Mouse (Mus musculus) stomach, postnatal 0 days (tissue): ENCODE data around the gene Rps17. TPM values are rescaled to one million over a fixed set of nuclear protein-coding genes. Genes with fewer than 3 reads are reported as not detected.

ENCODE experiments used
- ATAC-seq: fragments of 200-750 bp; cut with Nextera tagmentation; 2 replicates; pipeline ENCODE4 v1.8.0; 2017; ENCODE audit not compliant: low FRiP score, low TSS enrichment
- DNase-seq: peaks from one replicate; pipeline ENCODE4 v3.0.0-alpha.2; 2016; ENCODE audit warnings: low spot score
- H3K27ac ChIP-seq: fragments of 300-500 bp; sonication (generic); replicated peaks from 2 replicates; pipeline ENCODE4 v1.5.1; 2014; ENCODE audit warnings: mild to moderate bottlenecking, control low read depth
- H3K27me3 ChIP-seq: fragments of 300-500 bp; sonication (generic); 2 replicates; pipeline ENCODE4 v1.6.1; 2014; ENCODE audit warnings: low read length; ENCODE audit not compliant: control insufficient read depth, insufficient read depth
- H3K36me3 ChIP-seq: fragments of 300-500 bp; sonication (generic); 2 replicates; pipeline ENCODE4 v1.6.1; 2014; ENCODE audit warnings: low read length, mixed read lengths; ENCODE audit not compliant: control insufficient read depth, insufficient read depth
- H3K4me1 ChIP-seq: fragments of 300-500 bp; sonication (generic); replicated peaks from 2 replicates; pipeline ENCODE4 v1.6.1; 2014; ENCODE audit warnings: antibody characterized with exemption; ENCODE audit not compliant: control insufficient read depth, insufficient read depth
- H3K4me2 ChIP-seq: fragments of 300-500 bp; sonication (generic); replicated peaks from 2 replicates; pipeline ENCODE4 v1.6.1; 2014; ENCODE audit warnings: low read depth, mild to moderate bottlenecking, control low read depth, moderate library complexity
- H3K4me3 ChIP-seq: fragments of 300-500 bp; sonication (generic); 2 replicates; pipeline ENCODE4 v1.5.1; 2014; ENCODE audit warnings: low read depth, low read length, control low read depth
- H3K9ac ChIP-seq: fragments of 300-500 bp; sonication (generic); 2 replicates; pipeline ENCODE4 v1.6.1; 2014; ENCODE audit warnings: mild to moderate bottlenecking, low read length, control low read depth, mixed read lengths
- H3K9me3 ChIP-seq: fragments of 300-500 bp; sonication (generic); 2 replicates; pipeline ENCODE4 v1.6.1; 2016; ENCODE audit warnings: low read length; ENCODE audit not compliant: control insufficient read depth
- CTCF ChIP-seq: IDR thresholded peaks from 2 replicates; pipeline ENCODE4 v1.5.1; 2016; ENCODE audit warnings: antibody characterized with exemption, low read depth, mild to moderate bottlenecking, moderate library complexity
- EP300 ChIP-seq: optimal IDR thresholded peaks from 2 replicates; pipeline ENCODE3; 2016; ENCODE audit warnings: antibody characterized with exemption
- WGBS: fragments of 180-500 bp; shearing (Covaris S2); extraction: QIAGEN DNeasy Blood & Tissue Kit; methylation state at CpG from one replicate; pipeline ENCODE4 v1.1.7; 2014; 5-methylcytosine and 5-hydroxymethylcytosine counted together
- polyA plus RNA-seq: library from polyadenylated mRNA; unstranded; fragments of >200 nt; fragmentation: Nextera tagmentation; extraction: Ambion mirVana; gene quantifications from 2 replicates; pipeline ENCODE4 v1.2.1, GENCODE M21; 2015

The Rps17 gene
- polyA plus RNA-seq, 1 experiment from 2014 or later, result 1,034 TPM

- Histone ChIP-seq H3K9ac (no peak overlapping the region), H3K27ac (no peak overlapping the region), H3K4me1 (no peaks in the 10 kb centered on the region), H3K4me3 (no peak overlapping the region), H3K4me2 (no peak overlapping the region), H3K27me3 (no peaks in the 10 kb centered on the region), H3K36me3 (peaks cover 10% of the 10 kb centered on the region), H3K9me3 (no peaks in the 10 kb centered on the region)
- DNase-seq, result no peak
- 89% methylated on average over 21 of the region's 21 CpGs for WGBS
- ATAC-seq, result no peak
- TF ChIP-seq EP300, result no peak
- no peak for TF ChIP-seq CTCF
Observed at GRCm38 (mm10) chr7:81337785-81338521, 7.1 kb downstream of the Rps17 start.

DNA sequence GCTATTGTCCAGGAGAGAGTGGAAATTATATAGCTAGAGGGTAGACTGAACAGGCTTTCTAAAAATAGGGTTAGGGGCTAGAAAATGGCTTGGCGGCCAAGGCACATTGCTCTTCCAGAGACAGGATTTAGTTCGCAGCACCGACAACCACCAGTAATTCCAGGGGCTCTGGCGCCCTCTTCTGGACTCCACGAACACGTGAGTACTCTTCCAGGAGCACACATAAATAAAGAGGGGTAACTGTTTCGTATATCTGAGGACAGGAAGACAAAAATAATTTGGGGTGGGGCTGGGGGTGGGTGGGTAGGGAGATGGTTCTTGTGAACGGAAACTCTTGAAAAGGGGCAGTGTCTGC lies 8.6 kb downstream of the Rps17 start:
- H3K27me3 ChIP-seq, result no peaks in the 10 kb centered on the region
- no peak overlapping the region for H3K4me3 ChIP-seq
- H3K4me1 ChIP-seq, result no peaks in the 10 kb centered on the region
- peaks cover 9% of the 10 kb centered on the region for H3K36me3 ChIP-seq
- DNase-seq (peak; percentile 73), ATAC-seq (no peak)
- whole genome bisulfite sequencing, result 39% methylated on average over 8 of the region's 8 CpGs
- peak; percentile 74 for TF ChIP-seq CTCF
- no peak for TF ChIP-seq EP300
- no peaks in the 10 kb centered on the region for H3K9me3 ChIP-seq
- H3K9ac ChIP-seq, result no peak overlapping the region
- H3K4me2 ChIP-seq, result no peak overlapping the region
- peak overlapping the region; percentile 56; the same call in 1 of the 2 replicates for H3K27ac ChIP-seq

GRCm38 (mm10) chr7:81335705-81336431 lies 9.2 kb downstream of the Rps17 start:
- DNase-seq (no peak), ATAC-seq (no peak)
- Histone ChIP-seq H3K4me1 (no peaks in the 10 kb centered on the region), H3K4me2 (no peak overlapping the region), H3K27me3 (no peaks in the 10 kb centered on the region), H3K36me3 (peaks cover 9% of the 10 kb centered on the region), H3K9me3 (no peaks in the 10 kb centered on the region), H3K9ac (no peak overlapping the region), H3K4me3 (no peak overlapping the region), H3K27ac (peak overlapping the region; percentile 56)
- WGBS, result 88% methylated on average over 18 of the region's 18 CpGs
- no peak for TF ChIP-seq EP300
- TF ChIP-seq CTCF, result peak; percentile 30

- no peak for ATAC-seq
- H3K9me3 ChIP-seq, result no peaks in the 10 kb centered on the region
- no peaks in the 10 kb centered on the region for H3K4me1 ChIP-seq
- H3K4me3 ChIP-seq, result no peak overlapping the region
- 85% methylated on average over 7 of the region's 7 CpGs for WGBS
- H3K4me2 ChIP-seq, result no peak overlapping the region
- no peak for TF ChIP-seq EP300
- no peak for TF ChIP-seq CTCF
- no peak overlapping the region for H3K27ac ChIP-seq
- peaks cover 3% of the 10 kb centered on the region; the same call in 1 of the 2 replicates for H3K36me3 ChIP-seq
- no peak overlapping the region for H3K9ac ChIP-seq
- no peaks in the 10 kb centered on the region for H3K27me3 ChIP-seq
- DNase-seq, result no peak
Observed at GRCm38 (mm10) chr7:81331851-81332250, 13.2 kb downstream of the Rps17 start.

GRCm38 (mm10) chr7:81330767-81331166 lies 14.3 kb downstream of the Rps17 start:
- Histone ChIP-seq H3K4me3 (no peak overlapping the region), H3K9ac (no peak overlapping the region), H3K4me1 (no peaks in the 10 kb centered on the region), H3K27me3 (no peaks in the 10 kb centered on the region), H3K27ac (no peak overlapping the region), H3K4me2 (no peak overlapping the region), H3K9me3 (no peaks in the 10 kb centered on the region), H3K36me3 (no peaks in the 10 kb centered on the region)
- DNase-seq, result no peak
- ATAC-seq, result no peak
- WGBS, result 33% methylated on average over 3 of the region's 3 CpGs
- TF ChIP-seq EP300 (no peak), CTCF (no peak)

GRCm38 (mm10) chr7:81327661-81328060 lies 17.4 kb downstream of the Rps17 start:
- Histone ChIP-seq H3K9ac (no peak overlapping the region), H3K27me3 (no peaks in the 10 kb centered on the region), H3K36me3 (no peaks in the 10 kb centered on the region), H3K4me2 (no peak overlapping the region), H3K27ac (no peak overlapping the region), H3K4me3 (no peak overlapping the region), H3K9me3 (no peaks in the 10 kb centered on the region), H3K4me1 (no peaks in the 10 kb centered on the region)
- no peak for DNase-seq
- WGBS, result 82% methylated on average over 10 of the region's 10 CpGs
- no peak for TF ChIP-seq CTCF
- no peak for TF ChIP-seq EP300
- no peak for ATAC-seq
